Mouse (Mus musculus) ovary, postnatal 10 days (tissue): ENCODE measurements around the gene St3gal4.

Experiments used
- DNase-seq: peaks from one replicate; pipeline ENCODE4 v3.0.0; 2022; ENCODE audit warnings: low spot score

The St3gal4 gene

DNA sequence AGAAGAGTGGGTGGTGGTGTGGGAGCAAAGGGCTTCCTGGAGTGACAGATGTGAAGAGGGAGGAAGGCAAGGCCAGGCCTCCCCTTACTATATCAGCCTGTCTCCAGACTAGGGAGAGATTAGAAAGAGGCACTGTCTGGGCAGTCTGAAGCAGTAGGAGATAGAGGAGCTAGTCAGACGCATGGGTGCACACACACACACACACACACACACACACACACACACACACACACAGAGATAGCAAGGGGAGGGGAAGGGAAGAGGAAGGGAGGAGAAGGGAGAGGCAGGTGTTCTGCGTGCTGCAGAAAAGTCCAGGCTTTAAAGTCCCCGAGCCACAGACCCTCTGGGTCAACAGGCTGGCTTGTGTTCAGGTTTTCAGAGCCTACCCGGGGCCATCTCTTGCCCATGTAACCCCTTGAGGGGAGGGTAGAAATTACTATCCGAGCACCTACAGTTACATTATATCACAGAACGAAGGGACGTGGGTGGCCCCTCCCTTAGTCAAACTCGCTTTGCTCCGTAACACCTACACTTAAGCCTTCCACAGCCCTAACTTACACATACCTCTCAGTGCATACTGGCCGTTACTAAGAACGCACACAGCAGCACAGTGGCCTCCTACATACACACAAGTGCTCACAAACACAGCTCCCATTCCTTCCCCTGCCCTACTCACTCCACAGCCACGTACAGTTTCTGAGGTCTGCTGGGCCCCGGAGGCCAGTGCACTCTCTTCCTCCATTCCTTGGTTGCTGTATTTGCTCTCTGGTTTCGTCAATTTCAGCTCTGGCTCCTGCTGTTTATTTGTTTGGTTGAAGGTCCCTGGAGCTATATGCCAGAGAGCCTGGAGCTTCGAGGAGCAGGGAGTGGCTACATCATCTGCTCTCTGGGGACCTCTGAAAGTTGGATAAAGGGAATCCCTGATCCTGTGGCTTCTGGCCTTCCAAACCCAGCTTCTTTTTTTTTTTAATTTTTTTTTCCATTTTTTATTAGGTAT, 12.9 kb downstream of the St3gal4 start:
- no peak for DNase-seq

DNA sequence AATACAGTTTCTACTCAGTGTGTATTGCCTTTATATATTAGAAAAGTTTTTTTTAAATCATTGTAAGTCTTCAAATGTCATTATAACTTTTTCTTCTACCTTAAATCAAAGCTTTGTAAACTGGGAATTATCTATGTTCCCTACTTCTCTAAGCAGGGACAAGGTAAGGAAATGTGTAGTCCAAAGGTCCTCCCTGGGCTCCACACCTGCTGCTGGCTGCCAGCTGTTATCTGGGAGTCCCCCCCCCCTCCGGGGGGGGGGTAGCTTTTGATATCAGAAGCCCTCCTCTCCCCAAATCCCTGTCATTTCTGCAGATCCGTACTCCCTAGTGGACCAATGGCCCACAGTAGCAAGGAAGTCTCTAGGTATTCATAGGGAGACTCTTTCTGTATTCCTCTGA, 13.6 kb downstream of the St3gal4 start:
- DNase-seq = no peak

GRCm38 (mm10) chr9:35104711-35105110, 14.4 kb downstream of the St3gal4 start:
- no peak for DNase-seq

- no peak for DNase-seq
These were observed 20.3 kb downstream of the St3gal4 start for GRCm38 (mm10) chr9:35098762-35099161.

DNA sequence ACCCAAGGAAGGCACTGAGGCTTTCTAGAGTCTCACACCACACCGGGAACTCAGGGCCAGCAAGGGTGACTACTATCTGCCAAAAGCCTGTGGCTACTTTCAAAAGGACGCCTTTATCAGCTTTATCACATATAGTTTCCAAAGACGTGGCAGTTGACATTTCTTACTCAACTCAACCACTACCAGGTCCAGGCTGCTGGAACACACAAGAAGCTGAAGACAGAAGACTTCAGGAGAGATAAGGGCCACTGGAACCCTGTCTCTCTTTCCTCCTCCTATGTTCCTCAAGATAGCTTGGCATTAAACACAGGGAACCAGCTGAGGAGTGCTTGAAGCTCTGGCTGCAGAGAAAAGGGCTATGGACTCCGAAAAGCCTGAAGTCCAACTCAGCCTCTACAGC, 21.2 kb downstream of the St3gal4 start:
- no peak for DNase-seq

DNA sequence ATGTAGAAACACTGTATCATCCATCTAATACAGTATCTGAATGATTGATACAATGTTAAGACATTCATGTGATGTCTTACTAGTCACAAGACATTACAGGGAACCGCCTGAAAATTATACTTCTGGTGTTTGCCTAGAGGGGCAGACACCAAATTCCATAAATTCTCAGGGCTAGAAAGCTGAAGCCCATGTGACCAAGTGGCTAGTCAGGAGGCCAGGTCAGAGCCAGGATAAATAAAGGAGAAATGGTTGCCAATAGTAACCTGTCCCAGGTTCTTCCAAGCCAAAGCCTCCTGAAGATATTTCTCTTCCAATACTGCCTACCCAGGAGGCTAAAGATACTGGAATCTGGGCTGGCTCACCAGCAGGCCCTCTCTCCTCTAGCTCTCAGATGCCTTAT, 23.3 kb downstream of the St3gal4 start:
- DNase-seq = no peak

- no peak for DNase-seq
These were observed 25.7 kb downstream of the St3gal4 start for GRCm38 (mm10) chr9:35093350-35093749.

GRCm38 (mm10) chr9:35092904-35093303, 26.2 kb downstream of the St3gal4 start:
- DNase-seq = no peak

- DNase-seq = peak; percentile 0
These were observed 57.6 kb downstream of the St3gal4 start for GRCm38 (mm10) chr9:35061446-35061845.

GRCm38 (mm10) chr9:35059881-35060280, 59.2 kb downstream of the St3gal4 start:
- no peak for DNase-seq

DNA sequence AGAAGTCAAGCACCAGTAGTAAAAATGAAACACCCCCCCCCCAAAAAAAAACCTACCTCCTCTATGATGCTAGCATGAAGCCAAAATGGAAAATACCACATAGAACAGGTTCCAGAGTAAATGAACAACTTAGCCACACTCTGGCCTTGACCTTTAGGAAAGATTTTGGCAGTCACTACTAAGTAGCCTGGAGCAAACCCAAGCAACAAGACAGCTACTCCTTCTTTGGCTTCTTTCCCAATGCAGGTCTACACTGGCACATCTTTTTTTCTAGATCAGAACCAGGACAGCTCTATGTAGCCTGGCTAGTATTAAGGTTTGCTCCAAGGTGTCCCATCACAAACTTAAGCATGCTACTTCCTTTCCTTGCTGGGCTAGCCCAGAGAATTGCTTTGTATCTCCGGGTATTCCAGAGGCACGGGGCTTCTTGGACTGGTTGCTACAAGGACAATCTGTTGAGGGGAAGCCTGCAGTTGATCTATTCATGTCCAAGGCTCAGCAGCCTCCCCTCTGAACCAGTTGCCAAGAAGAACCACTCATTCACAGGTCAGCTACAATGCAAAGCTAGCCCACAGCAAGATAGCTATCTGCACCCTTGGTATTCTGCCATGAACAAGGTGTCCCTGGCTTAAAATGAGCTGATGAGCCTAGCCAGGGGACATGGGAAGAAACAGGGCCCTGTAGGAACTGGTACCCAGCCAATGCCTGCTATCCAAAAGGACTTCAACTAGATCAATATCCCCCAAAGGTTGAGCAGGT, 60.3 kb downstream of the St3gal4 start:
- DNase-seq = peak; percentile 0

DNA sequence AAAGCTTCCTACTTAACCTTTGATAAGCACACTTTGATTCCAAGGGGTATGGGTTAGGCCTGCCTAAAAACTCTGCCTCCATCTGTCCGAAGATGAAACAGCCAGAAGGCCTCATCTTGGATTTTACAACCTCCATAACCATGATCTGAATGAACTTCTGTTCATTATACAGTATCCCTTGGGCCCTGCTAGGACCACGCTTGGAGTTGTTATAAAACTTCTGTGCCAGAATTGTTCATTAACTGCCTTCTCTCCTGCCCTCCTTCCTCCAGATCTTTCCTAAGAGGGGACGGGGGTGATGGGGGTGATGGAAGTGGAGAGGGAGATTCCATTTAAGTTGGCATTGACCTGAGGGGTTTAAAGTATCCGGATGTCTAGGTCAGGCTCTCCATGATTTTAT, 60.9 kb downstream of the St3gal4 start:
- no peak for DNase-seq

- DNase-seq = no peak
These were observed 61.4 kb downstream of the St3gal4 start for GRCm38 (mm10) chr9:35057631-35058030.

GRCm38 (mm10) chr9:35056611-35057010, 62.5 kb downstream of the St3gal4 start:
- DNase-seq = no peak

DNA sequence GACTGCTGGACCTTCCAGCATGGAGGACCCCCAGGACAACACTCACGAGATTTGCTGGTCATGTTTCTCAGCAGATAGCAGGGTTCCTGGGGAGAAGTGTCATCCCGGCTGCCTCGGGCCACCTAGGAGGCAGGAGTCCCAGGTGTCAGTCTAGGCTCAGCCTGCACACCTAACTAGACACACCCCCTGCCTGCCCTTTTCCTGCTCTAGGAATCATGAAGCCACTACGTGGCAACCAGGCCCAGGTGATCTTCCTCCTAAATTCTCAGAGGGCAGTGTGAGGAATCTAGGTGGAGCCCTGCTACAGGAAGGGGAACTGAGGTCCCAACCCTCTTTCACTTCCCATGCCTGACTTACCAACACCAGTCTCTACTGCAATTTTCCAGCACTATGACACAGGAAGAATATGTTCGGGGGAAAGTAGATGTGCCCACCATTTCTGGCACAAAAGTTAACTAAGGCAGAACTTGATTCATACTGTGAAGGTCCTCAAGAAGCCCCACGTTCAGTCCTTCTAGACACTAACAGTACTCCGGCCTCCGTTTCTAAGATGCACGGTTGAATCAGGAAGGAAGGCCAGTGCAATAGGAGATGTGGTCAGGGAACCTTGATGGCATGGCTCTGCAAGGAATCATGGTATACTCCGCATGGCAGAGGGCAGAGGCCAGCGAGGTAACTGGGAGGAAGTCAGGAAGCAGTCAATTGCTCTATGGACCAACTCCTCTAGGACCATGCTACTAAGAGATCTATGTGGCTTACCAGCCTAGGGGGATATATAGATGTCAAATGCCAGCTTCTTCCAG, 63.3 kb downstream of the St3gal4 start:
- no peak for DNase-seq

GRCm38 (mm10) chr9:35053669-35054068, 65.4 kb downstream of the St3gal4 start:
- peak; percentile 0 for DNase-seq

DNA sequence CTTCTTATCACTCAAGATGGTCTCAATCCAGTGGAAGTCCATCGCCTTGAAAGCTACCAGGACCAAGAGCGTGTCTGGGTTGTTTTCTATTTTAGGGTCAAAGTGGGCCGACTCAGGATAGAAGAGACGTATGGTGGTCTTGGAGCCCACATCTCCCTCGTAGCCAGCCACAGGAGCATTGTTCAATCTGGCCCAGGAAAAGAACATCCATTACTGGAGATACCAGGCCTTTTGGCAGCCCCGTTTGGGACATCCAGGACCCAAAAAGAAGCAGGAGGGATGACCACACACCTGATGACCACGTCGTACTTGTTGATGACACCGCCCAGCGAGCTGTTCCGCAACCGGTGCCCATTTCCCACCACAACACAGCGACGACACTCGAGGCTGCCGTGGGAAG, 66.0 kb downstream of the St3gal4 start:
- DNase-seq = no peak

DNA sequence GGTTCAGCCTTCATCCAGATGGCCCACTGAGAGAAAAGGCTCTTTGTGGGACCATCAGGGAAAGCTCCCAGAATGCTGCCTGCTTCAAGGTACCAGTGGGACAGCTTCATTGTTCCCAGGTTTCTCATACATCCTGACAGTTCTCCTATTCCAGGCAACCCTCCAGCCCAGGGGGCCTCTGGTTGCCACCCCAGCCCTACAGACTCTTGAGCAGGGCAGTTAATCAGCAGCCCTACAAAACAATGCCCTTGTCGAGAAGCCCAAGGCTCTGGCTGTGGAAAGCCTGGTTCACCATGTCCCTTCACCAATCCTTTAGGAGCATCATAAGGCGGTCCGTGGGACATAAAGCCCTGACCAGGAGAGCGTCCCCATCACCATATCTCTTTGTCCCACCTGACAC, 66.4 kb downstream of the St3gal4 start:
- peak; percentile 0 for DNase-seq

DNA sequence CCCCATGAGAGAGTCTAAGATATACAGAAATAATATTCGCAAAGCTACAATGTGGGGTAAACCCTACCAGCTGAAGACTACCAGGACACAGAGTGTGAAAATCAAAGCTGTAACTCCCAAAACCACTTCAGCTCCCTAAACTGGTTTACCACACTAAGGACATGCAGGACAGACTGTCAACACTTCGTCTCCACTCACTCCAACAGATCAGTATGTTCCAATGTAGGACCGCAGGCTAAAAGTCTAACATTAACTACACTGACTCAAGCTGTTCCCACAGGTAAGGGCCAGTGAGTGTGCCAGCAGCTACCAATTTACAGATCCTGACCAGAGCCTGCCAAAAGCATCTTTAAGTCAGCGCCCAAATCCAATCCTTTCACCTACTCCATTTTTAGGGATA, 67.4 kb downstream of the St3gal4 start:
- DNase-seq = peak; percentile 0

- DNase-seq = peak; percentile 0
These were observed 68.2 kb downstream of the St3gal4 start for GRCm38 (mm10) chr9:35050701-35051454.

DNA sequence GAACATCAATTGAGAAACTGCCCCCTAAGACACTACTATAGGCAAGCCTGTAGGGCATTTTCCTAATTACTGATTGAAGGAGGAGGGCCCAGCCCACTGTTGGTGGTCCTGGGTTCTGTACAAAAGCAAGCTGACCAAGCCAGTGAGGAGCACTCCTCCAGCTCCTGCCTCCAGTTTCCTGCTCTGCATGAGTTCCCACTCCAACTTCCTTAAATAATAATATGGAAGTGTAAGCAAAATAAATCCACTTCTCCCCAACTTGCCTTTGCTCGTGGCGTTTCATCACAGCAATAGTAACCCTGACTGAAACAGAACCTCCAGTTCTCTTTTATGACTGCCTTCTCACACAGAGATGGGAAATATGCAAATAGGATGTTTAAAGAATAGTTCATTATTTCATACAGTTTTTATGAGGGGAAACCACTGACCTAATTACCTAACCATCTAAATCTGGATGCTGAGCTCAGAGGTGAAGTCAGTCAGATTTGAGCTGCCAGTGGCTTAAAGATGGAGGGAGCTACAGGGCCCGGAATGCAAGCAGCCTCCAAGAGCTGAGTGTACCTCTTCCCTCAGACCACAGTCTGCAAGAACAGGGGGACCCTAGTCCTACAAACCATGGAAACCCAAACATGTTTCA, 69.1 kb downstream of the St3gal4 start:
- no peak for DNase-seq
